Mouse (Mus musculus): ENCODE data around the gene Ankmy1. TPM values are rescaled to one million over a fixed set of nuclear protein-coding genes. Genes with fewer than 3 reads are reported as not detected.
A peak's percentile ranks its signal among the peaks of the same experiment; 100 is the strongest.

Ankmy1 gene
- polyA plus RNA-seq, 1 experiment from 2014 or later = 0.67 TPM

DNA sequence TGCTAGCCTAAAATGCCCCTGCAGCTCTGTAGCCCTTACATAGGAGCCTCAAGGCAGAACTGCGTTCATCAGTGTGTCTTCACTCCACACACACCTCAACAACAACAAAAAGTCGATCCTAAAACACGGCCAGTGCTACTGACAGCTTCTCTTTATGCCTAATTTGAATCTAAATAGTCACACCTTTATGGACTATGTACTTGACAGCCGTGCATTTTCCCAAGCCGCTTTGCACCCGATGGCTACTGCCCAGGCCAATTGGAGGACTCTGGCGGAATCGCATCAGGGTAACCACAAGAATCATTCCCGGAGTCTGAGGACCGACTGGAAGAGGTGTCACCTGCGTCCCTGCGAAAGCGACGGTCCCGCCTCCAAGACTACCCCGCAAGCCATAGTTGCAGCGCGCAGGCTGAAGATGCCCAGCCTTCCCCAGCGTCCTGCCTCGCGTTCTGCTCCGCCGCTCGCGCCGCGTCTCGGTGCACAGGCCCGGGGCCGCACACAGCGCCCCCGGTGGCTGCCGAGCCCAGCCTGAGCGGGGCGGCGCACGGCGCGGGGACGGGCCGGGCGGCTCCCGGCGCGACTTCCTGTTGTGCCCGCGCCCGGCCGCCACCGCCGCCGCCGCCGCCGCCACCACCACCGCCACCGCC, 7.7 kb upstream of the Ankmy1 start, which contains the start of gene Rnpepl1:
TSS of gene Rnpepl1 (plus strand) at position 545 of the 647 bp plus-strand sequence.
- ATAC-seq (ENCODE audit: low FRiP score) = peak; percentile 71
- H3K4me1 ChIP-seq = peaks cover 39% of the 10 kb centered on the region
- H3K9ac ChIP-seq = peak within 1 kb of the TSS; percentile 95
- H3K4me2 ChIP-seq (replicated peaks) = peak within 1 kb of the TSS; percentile 97
- H3K27me3 ChIP-seq = peaks cover 5% of the 10 kb centered on the region; the same call in 1 of the 2 replicates
- H3K9me3 ChIP-seq (replicated peaks) = no peaks in the 10 kb centered on the region
- under 1% methylated on average over 33 of the region's 57 CpGs for WGBS
- peak within 1 kb of the TSS; percentile 90 for H3K4me3 ChIP-seq
- H3K36me3 ChIP-seq = peaks cover 13% of the 10 kb centered on the region
- peak within 1 kb of the TSS; percentile 97 for H3K27ac ChIP-seq

DNA sequence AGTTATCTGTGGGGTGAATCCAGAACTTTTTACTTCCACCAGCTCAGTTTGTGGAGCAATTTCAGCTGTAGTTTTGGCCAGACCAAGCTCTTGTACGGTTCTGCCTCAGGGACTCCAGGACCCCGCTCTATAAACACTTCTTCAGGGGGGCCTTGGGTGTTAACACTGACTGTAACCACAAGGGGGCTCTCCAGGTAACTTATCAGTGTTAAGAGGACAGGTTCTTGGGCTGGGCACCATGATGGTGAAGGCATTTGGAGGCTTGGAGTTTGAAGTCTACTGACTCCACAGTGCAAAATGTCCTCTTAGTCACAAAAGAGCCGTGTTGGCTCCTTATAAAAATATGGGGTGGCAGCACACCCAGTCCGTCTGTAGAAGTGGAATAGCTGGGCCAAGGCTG, 6.4 kb upstream of the Ankmy1 start:
- ATAC-seq (ENCODE audit: low FRiP score) = no peak
- Histone ChIP-seq H3K9me3 (replicated peaks) (no peaks in the 10 kb centered on the region), H3K27me3 (peaks cover 5% of the 10 kb centered on the region; the same call in 1 of the 2 replicates), H3K27ac (no peak overlapping the region), H3K9ac (no peak overlapping the region), H3K4me2 (replicated peaks) (no peak overlapping the region), H3K4me1 (peaks cover 39% of the 10 kb centered on the region), H3K36me3 (no peaks in the 10 kb centered on the region), H3K4me3 (no peak overlapping the region)
- WGBS = 64% methylated on average over 4 of the region's 4 CpGs

DNA sequence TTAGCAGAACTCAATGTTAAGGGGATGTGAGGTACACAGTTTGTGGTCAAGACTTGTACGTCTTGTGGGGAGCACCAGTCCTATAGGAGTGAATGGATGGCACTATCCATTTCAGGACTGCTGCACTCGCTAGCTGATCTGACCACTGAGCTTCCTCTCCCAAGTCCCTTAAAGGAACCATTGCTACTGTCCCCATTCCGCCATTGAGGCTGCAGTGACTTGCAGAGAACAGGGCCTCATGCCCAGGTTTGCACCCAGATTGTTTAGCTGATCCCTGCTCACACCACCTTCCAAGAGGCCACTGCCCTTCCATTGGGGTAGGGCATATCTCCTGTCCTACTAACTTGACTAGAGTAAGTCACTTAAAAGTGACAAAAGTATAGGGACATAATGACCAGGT, 6.0 kb upstream of the Ankmy1 start:
- H3K9ac ChIP-seq = no peak overlapping the region
- H3K4me3 ChIP-seq = no peak overlapping the region
- peaks cover 5% of the 10 kb centered on the region; the same call in 1 of the 2 replicates for H3K27me3 ChIP-seq
- no peaks in the 10 kb centered on the region for H3K36me3 ChIP-seq
- H3K9me3 ChIP-seq (replicated peaks) = no peaks in the 10 kb centered on the region
- H3K27ac ChIP-seq = no peak overlapping the region
- ATAC-seq (ENCODE audit: low FRiP score) = no peak
- H3K4me2 ChIP-seq (replicated peaks) = no peak overlapping the region
- WGBS = 94% methylated on average over 3 of the region's 3 CpGs
- H3K4me1 ChIP-seq = peaks cover 39% of the 10 kb centered on the region

DNA sequence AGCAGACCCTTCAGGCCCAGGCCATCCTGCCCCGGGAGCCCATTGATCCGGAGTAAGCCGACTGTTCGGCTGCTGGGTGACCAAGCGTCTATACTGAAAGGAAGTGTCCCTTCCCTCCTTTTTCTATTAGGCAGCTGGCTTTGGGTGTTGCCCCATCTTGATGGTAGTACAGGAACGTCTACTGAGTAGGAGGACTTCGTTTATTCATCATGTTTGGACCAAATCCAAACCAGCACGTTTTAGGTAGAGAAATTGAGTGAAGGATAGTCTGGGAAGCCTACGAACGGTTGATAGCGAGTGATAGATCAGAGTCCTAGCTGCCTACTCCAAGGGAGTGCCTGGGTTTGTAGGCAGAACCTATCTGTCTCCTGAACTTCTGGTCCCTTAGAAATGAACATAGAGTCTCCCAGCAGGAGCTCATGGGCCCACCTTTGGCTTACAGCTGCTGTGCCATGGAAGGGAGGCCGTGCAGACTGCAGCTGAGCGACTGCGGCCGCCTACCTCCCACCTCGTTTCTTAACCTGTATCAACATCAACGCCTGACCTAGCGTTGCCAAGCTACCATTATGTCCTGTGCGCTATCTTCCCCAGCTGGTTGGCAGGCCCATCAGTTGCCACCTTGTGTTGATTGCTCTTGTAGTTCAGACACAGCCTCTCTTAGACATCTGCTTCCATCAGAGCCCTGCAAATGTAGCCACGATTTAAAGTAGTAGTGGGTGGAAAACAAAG, 5.1 kb upstream of the Ankmy1 start:
- Histone ChIP-seq H3K27me3 (peaks cover 5% of the 10 kb centered on the region; the same call in 1 of the 2 replicates), H3K36me3 (no peaks in the 10 kb centered on the region), H3K4me3 (peak overlapping the region; percentile 85), H3K9ac (peak overlapping the region; percentile 78), H3K9me3 (replicated peaks) (no peaks in the 10 kb centered on the region), H3K27ac (peak overlapping the region; percentile 88), H3K4me2 (replicated peaks) (peak overlapping the region; percentile 85), H3K4me1 (peaks cover 40% of the 10 kb centered on the region)
- 46% methylated on average over 20 of the region's 20 CpGs for WGBS
- ATAC-seq (ENCODE audit: low FRiP score) = no peak

DNA sequence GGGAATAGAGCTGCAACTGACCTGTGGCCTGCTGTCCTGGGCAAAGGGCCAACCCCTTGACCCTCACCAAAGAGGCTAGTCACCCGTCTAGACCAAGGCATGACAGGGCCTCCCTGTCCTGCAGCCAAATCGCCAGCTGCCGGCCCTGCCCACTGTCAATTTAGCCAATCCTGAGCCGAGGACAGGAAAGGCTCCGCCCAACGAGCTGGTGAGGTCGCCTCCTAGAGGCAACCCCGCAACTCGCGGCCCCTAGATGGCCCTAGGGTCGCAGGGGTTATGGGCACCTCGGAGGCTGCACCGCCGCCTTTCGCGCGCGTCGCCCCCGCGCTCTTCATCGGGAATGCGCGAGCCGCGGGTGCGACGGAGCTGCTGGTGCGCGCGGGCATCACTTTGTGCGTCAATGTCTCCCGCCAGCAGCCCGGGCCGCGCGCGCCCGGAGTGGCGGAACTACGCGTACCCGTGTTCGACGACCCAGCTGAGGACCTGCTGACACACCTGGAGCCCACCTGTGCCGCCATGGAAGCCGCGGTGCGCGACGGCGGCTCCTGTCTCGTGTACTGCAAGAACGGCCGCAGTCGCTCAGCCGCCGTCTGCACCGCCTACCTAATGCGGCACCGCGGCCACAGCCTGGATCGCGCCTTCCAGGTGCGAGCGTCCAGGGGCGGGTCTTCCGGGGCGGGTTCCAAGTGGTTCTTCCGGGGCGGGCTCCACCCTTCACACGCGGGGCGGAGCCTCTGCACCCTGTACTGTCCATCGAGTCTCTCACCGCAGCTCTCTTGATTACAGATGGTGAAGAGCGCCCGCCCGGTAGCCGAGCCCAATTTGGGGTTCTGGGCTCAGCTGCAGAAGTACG, 4.3 kb upstream of the Ankmy1 start, which contains the start of gene Dusp28:
TSS of gene Dusp28 (plus strand) at position 203 of the 853 bp plus-strand sequence.
- peak; percentile 90 for ATAC-seq (ENCODE audit: low FRiP score)
- Histone ChIP-seq H3K9me3 (replicated peaks) (no peaks in the 10 kb centered on the region), H3K27me3 (peaks cover 5% of the 10 kb centered on the region; the same call in 1 of the 2 replicates), H3K4me3 (peak within 1 kb of the TSS; percentile 85), H3K27ac (peak within 1 kb of the TSS; percentile 88), H3K4me1 (peaks cover 37% of the 10 kb centered on the region), H3K36me3 (no peaks in the 10 kb centered on the region), H3K9ac (peak within 1 kb of the TSS; percentile 78), H3K4me2 (replicated peaks) (peak within 1 kb of the TSS; percentile 85)
- under 1% methylated on average over 81 of the region's 81 CpGs for WGBS

DNA sequence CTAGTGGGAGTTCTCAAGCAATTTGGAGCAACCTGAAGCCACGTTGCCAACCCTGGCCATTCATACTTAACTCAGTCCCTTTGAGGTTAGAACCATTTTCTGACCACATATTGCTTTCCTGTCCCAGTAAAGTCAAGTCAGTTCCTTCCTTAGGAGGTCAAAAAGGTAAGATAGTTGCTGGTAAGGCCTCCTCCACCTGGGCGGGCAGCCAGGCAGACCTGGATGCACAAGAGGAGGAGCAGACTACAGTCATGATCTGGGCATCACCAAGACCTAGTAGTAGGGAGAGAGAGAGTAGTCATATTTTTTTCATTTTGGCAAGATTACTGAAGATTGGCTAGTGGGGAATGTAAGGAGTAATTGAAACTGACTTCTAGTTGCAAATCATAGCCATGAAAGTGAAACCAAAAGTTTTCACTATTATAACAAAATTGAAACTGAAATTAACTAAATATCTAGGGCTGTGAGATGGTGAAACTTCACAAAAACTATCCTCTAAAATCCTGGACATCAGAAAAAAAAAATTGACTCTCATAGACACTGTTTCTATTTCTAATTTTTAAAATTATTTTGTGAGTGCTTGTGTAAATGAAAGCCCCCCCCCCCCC, 3.1 kb upstream of the Ankmy1 start:
- Histone ChIP-seq H3K27ac (no peak overlapping the region), H3K9ac (no peak overlapping the region), H3K4me2 (replicated peaks) (no peak overlapping the region), H3K4me1 (peaks cover 28% of the 10 kb centered on the region), H3K9me3 (replicated peaks) (no peaks in the 10 kb centered on the region), H3K4me3 (no peak overlapping the region), H3K27me3 (peaks cover 9% of the 10 kb centered on the region; the same call in 1 of the 2 replicates), H3K36me3 (no peaks in the 10 kb centered on the region)
- 98% methylated on average over 2 of the region's 2 CpGs for WGBS
- ATAC-seq (ENCODE audit: low FRiP score) = no peak

DNA sequence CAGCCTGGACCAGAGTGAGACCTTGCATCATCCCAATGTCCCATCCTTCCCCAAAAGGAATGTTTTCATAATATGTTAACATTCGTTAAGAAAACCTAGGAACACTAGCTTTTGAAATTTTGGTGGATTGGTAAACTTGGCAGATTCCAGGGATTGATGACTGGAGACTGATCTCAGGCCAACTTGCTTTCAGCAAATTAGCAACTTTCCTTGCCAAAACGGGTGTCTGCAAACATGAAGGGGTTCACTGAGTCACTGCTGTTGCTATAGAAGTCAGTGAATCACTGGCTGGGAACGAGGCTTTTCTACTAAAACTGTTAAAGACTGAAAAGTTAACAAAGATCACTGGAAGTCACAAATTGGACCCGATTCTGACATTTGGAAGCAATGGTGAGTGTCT, 921 bp upstream of the Ankmy1 start:
- Histone ChIP-seq H3K9me3 (replicated peaks) (no peaks in the 10 kb centered on the region), H3K27me3 (peaks cover 4% of the 10 kb centered on the region; the same call in 1 of the 2 replicates), H3K27ac (no peak overlapping the region), H3K4me1 (peaks cover 19% of the 10 kb centered on the region), H3K36me3 (no peaks in the 10 kb centered on the region), H3K4me2 (replicated peaks) (no peak overlapping the region), H3K9ac (no peak overlapping the region), H3K4me3 (no peak overlapping the region)
- whole genome bisulfite sequencing = 83% methylated on average over 4 of the region's 4 CpGs
- ATAC-seq (ENCODE audit: low FRiP score) = no peak

DNA sequence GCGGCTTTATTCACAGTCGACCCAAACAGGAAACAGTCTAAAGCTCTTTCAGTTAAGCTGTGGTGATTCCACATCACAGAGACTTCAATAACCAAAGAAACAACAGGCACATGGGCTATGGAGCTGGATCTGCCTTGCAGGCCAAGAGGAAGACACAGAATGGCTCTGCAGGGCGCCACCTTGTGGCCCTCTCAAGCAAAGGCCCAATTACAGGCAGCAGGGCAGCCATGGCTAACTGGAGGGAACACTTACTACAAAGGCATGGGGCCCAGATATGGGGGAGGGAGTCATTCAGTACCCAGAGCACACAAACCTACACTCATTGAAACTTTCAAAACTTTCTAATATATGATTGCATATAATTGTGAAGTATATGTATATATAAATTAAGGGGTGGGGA, 7.6 kb downstream of the Ankmy1 start:
- ATAC-seq (ENCODE audit: low FRiP score) = peak; percentile 43; the same call in 1 of the 2 replicates

DNA sequence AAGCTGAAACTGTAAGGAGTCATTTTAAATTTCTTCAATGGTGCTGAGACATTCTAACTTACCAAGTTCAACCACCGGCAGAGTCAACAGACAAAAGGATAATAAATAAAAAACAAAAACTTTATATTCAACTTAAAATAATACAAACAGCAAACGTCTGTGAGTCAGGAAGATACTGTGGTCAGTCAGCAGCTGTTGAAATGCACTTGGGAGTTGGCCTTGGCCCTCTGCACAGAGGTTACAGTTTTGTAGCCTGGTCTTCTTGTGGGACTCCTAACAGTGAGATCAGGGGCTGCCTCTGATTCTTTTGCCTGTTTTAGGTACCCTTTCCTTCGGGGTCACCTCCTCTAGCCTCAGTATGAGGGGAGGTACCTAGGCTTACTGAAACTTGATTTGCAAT, 8.8 kb downstream of the Ankmy1 start:
- 66% methylated on average over 3 of the region's 3 CpGs for WGBS
- ATAC-seq (ENCODE audit: low FRiP score) = no peak
- no peaks in the 10 kb centered on the region for H3K9me3 ChIP-seq (replicated peaks)

More for the DNA sequence above, 7.6 kb downstream of the Ankmy1 start:
- Histone ChIP-seq H3K27ac (no peak overlapping the region), H3K4me1 (no peaks in the 10 kb centered on the region), H3K4me2 (replicated peaks) (no peak overlapping the region), H3K4me3 (no peak overlapping the region), H3K36me3 (no peaks in the 10 kb centered on the region), H3K9ac (no peak overlapping the region), H3K27me3 (peaks cover 6% of the 10 kb centered on the region), H3K9me3 (replicated peaks) (no peaks in the 10 kb centered on the region)
- 11% methylated on average over 3 of the region's 3 CpGs for WGBS

DNA sequence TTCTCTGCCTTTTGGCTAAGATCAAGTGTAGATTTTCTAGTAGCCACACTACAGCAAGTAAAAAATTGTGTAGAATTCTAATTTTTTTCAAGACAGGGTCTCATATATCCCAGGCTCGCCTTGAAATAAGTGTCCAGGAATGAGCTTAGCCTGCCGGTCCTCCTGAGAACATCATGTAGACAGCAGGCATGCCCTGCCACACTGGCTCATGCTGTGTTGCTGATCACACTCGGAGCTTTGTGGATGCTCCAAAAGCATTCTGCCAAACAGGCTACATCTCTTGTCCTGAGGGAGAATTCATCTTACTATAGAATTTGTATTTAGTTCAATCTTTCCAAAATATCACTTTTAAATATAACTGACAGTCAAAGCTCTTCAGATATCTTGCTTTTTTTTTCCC, 9.9 kb downstream of the Ankmy1 start:
- Histone ChIP-seq H3K27ac (no peak overlapping the region), H3K4me2 (replicated peaks) (no peak overlapping the region), H3K4me3 (no peak overlapping the region), H3K27me3 (peaks cover 6% of the 10 kb centered on the region), H3K4me1 (no peaks in the 10 kb centered on the region), H3K9ac (no peak overlapping the region), H3K9me3 (replicated peaks) (no peaks in the 10 kb centered on the region), H3K36me3 (no peaks in the 10 kb centered on the region)
- WGBS = 68% methylated on average over 3 of the region's 3 CpGs
- no peak for ATAC-seq (ENCODE audit: low FRiP score)

More for the DNA sequence above, 8.8 kb downstream of the Ankmy1 start:
- Histone ChIP-seq H3K9ac (no peak overlapping the region), H3K4me1 (no peaks in the 10 kb centered on the region), H3K27me3 (peaks cover 6% of the 10 kb centered on the region), H3K4me2 (replicated peaks) (no peak overlapping the region), H3K36me3 (no peaks in the 10 kb centered on the region), H3K27ac (no peak overlapping the region), H3K4me3 (no peak overlapping the region)

DNA sequence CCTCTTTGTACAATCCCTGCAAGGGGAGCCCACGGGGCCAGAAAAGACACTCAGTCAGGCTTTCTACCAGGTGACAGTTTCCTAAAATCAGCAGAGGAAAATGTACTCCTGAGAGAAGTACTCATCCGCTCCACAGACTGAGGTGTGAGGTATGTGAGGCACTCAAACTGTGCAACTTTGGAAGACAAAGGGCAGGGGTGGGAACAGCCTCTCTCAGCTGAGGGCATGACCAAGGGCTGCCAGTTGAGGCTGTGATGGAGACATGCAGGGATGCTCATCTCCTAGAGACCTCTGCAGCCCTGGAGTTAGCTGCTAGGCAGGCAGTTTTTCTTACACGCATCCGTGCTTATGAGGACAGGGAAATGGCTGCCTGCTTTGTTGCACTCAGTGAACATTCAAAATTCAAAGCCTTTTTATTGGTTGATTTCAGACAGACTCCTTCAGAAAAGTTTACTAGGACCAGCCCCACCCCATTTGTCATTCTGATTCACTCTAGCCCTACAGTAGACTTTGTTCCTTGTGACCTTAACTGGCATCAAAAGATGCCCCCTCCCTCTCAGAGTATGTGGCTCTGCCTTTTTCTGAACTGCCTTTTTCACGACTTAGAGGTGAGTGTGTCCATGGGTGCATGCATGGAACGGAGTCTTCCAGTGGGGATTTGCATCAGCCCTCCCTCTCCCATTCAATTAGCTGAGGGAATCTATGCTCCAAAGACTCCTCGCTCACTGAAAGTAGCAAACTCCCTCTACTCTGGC, 13.6 kb downstream of the Ankmy1 start:
- no peak overlapping the region for H3K9ac ChIP-seq
- no peaks in the 10 kb centered on the region for H3K4me1 ChIP-seq
- ATAC-seq (ENCODE audit: low FRiP score) = no peak
- no peak overlapping the region for H3K4me2 ChIP-seq (replicated peaks)
- H3K9me3 ChIP-seq (replicated peaks) = no peaks in the 10 kb centered on the region
- WGBS = 76% methylated on average over 7 of the region's 7 CpGs
- no peak overlapping the region for H3K4me3 ChIP-seq
- H3K36me3 ChIP-seq = no peaks in the 10 kb centered on the region
- no peak overlapping the region for H3K27ac ChIP-seq
- H3K27me3 ChIP-seq = no peaks in the 10 kb centered on the region
